Mouse (Mus musculus): Measurements from ENCODE around the gene Nfya.

- TF ChIP-seq CTCF (IDR thresholded peaks at IDR 0.05; ENCODE audit: control insufficient read depth, insufficient read depth, insufficient replicate concordance, low read depth, low read length) (no peak), POLR2A (IDR thresholded peaks at IDR 0.05; ENCODE audit: control insufficient read depth, low read depth, low read length) (no peak)
These were observed 69.4 kb downstream of the Nfya start for GRCm38 (mm10) chr17:48340267-48340666.

All from testis, adult 2 months (tissue).